Mouse (Mus musculus) liver, adult 2 months (tissue): Measurements from ENCODE around the gene Slc22a15. TPM values are rescaled to one million over a fixed set of nuclear protein-coding genes. Genes with fewer than 3 reads are reported as not detected.

Experiments
- DNase-seq: peaks from one replicate; pipeline ENCODE4 v3.0.0-alpha.2; 2011; ENCODE audit warnings: low read depth, low spot score; ENCODE audit errors: extremely low read depth
- H3K27ac ChIP-seq: fragments of 200-500 bp; replicated peaks from 2 replicates; pipeline ENCODE4 v1.5.1; 2012; ENCODE audit warnings: low read depth, mild to moderate bottlenecking, control low read depth, inconsistent platforms, low read length; ENCODE audit not compliant: insufficient read depth
- H3K27me3 ChIP-seq: fragments of 200-500 bp; 2 replicates; pipeline ENCODE4 v1.6.1; 2012; ENCODE audit warnings: mild to moderate bottlenecking, moderate library complexity, low read length, inconsistent platforms; ENCODE audit not compliant: control insufficient read depth, insufficient read depth
- H3K36me3 ChIP-seq: fragments of 200-500 bp; 2 replicates; pipeline ENCODE4 v1.6.1; 2012; ENCODE audit warnings: low read length, inconsistent platforms; ENCODE audit not compliant: control insufficient read depth, insufficient read depth
- H3K4me1 ChIP-seq: fragments of 200-500 bp; 2 replicates; pipeline ENCODE4 v1.6.1; 2011; ENCODE audit warnings: low read length; ENCODE audit not compliant: control insufficient read depth, insufficient read depth
- H3K4me3 ChIP-seq: fragments of 200-500 bp; 2 replicates; pipeline ENCODE4 v1.5.1; 2011; ENCODE audit warnings: low read depth, mild to moderate bottlenecking, control low read depth, low read length, moderate library complexity; ENCODE audit not compliant: insufficient read depth
- H3K79me2 ChIP-seq: fragments of 200-500 bp; 2 replicates; pipeline ENCODE4 v1.6.1; 2012; ENCODE audit warnings: inconsistent platforms, mild to moderate bottlenecking, low read length, moderate library complexity; ENCODE audit not compliant: control insufficient read depth, insufficient read depth
- H3K9ac ChIP-seq: fragments of 200-500 bp; 2 replicates; pipeline ENCODE4 v1.6.1; 2012; ENCODE audit warnings: low read depth, mild to moderate bottlenecking, control low read depth, inconsistent platforms, low read length
- CTCF ChIP-seq: fragments of 200-500 bp; IDR thresholded peaks from 2 replicates; pipeline ENCODE4 v1.5.1; 2011; ENCODE audit warnings: low read depth, low read length, control low read depth
- POLR2A ChIP-seq: fragments of 200-500 bp; IDR thresholded peaks from 2 replicates; pipeline ENCODE4 v1.6.1; 2011; ENCODE audit warnings: low read length, control low read depth; ENCODE audit not compliant: insufficient read depth; ENCODE audit errors: extremely low read depth
- WGBS: fragments of 180-500 bp; shearing (Covaris S2); methylation state at CpG from one replicate; pipeline ENCODE4 v1.1.7; 2018; 5-methylcytosine and 5-hydroxymethylcytosine counted together
- polyA plus RNA-seq: library from polyadenylated mRNA; depleted of rRNA; stranded (reverse); fragments of >200 nt; gene quantifications from 2 replicates; pipeline ENCODE4 v1.2.3, GENCODE M21; 2012
- total RNA-seq: library from RNA; depleted of rRNA; stranded (reverse); fragments of >200 nt; gene quantifications from 2 replicates; pipeline ENCODE4 v1.2.3, GENCODE M21; 2014

Slc22a15 gene
- total and polyA plus RNA-seq, 2 experiments: 3.5 to 5.8 TPM

DNA sequence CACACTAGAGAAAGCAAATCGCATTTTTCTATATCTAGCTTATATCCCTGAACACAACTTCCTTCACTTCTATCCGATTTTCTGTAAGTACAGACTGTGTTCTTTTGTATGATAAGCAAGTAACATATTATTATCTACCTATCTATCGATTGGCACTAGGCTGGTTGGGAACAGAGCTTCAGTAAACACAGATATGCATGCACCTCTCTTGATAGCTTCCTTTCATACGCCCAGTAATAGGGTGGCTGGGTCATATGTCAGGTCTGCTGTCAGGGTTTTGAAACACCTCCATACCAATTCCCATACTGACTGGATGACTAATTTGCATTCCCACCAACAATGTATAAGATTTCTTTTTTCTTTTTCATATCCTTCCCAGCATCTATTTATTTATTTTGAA is 16.2 kb upstream of the Slc22a15 start:
- no peak for TF ChIP-seq CTCF
- no peak for TF ChIP-seq POLR2A
- H3K4me3 ChIP-seq: no peak overlapping the region
- H3K36me3 ChIP-seq: no peaks in the 10 kb centered on the region
- 0 out of 2 replicates have a peak, but pooled peaks cover 3% of the 10 kb centered on the region for H3K4me1 ChIP-seq
- no peaks in the 10 kb centered on the region for H3K27me3 ChIP-seq
- no peaks in the 10 kb centered on the region for H3K79me2 ChIP-seq
- peak; percentile 92 for DNase-seq
- H3K9ac ChIP-seq: no peak overlapping the region
- 14% methylated on average over 4 of the region's 4 CpGs for WGBS
- H3K27ac ChIP-seq: peak overlapping the region; percentile 64

DNA sequence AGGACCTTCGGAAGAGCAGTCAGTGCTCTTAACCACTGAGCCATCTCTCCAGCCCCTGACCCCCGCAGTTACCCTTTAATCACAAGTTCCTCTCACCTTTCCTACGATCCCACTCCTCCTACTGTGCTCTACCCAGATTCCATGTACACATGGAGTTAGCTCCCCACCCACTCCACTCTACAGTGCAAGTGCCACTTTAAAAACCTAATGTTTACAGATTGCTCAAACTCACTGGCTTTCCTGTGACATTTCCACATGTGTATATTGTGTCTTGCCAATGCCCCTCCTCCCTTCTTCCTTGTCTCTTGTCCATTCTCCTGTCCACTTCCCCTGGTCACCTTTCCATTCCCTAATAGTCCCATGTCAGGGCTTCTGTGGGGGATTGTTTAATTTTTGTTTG is 15.6 kb upstream of the Slc22a15 start:
- Histone ChIP-seq H3K27me3 (no peaks in the 10 kb centered on the region), H3K9ac (no peak overlapping the region), H3K79me2 (no peaks in the 10 kb centered on the region), H3K4me3 (no peak overlapping the region), H3K36me3 (no peaks in the 10 kb centered on the region), H3K27ac (peak overlapping the region; percentile 64), H3K4me1 (0 out of 2 replicates have a peak, but pooled peaks cover 3% of the 10 kb centered on the region)
- 59% methylated on average over 3 of the region's 3 CpGs for WGBS
- DNase-seq: peak; percentile 92
- TF ChIP-seq CTCF (no peak), POLR2A (no peak)

DNA sequence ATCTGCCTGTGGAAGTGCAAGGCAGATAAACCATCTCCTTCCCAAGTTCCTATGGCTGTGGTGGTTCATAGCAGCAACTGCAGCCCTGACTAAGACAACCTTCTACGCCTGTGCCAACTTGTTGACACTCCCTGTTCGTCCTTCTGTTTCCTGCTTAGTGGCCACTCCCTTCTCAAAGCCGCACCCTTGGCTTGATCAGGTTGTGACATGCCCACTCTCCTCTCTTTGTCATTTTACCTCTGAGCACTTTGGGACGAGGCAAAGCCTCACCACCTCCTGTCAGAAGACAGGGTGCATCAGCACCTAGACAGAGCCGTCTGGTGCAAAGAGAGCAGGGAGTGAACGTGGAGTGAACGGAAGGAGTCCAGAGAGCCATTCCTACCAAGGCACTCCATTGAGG is 14.9 kb upstream of the Slc22a15 start:
- H3K4me1 ChIP-seq: 0 out of 2 replicates have a peak, but pooled peaks cover 3% of the 10 kb centered on the region
- H3K36me3 ChIP-seq: no peaks in the 10 kb centered on the region
- no peak overlapping the region for H3K9ac ChIP-seq
- 76% methylated on average over 7 of the region's 7 CpGs for WGBS
- H3K27ac ChIP-seq: no peak overlapping the region
- DNase-seq: no peak
- no peak for TF ChIP-seq POLR2A
- no peak for TF ChIP-seq CTCF
- no peak overlapping the region for H3K4me3 ChIP-seq
- no peaks in the 10 kb centered on the region for H3K79me2 ChIP-seq
- H3K27me3 ChIP-seq: no peaks in the 10 kb centered on the region

DNA sequence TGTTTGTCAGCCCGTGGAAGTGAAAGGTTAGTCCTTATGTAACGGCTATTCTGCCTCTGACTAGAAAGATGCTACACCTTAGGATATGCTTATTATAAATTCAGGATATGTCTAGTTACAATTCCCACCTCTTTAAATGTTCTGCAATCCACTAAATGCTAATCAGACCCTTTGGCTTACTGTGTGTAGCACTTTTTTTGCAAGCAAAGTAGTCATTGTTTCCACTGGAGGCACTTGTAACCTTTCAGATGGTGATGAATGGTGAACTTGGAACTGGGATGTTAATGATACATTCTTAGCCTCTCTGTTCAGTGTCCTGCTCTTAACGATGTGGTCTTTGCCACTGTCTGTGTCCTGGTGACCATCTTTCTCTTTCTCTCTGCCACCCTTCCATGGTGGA is 12.1 kb upstream of the Slc22a15 start:
- no peak overlapping the region for H3K27ac ChIP-seq
- no peaks in the 10 kb centered on the region for H3K36me3 ChIP-seq
- DNase-seq: no peak
- TF ChIP-seq POLR2A (no peak), CTCF (no peak)
- H3K4me1 ChIP-seq: 0 out of 2 replicates have a peak, but pooled peaks cover 1% of the 10 kb centered on the region
- no peak overlapping the region for H3K4me3 ChIP-seq
- H3K79me2 ChIP-seq: no peaks in the 10 kb centered on the region
- WGBS: 81% methylated on average over 3 of the region's 3 CpGs
- H3K9ac ChIP-seq: no peak overlapping the region
- H3K27me3 ChIP-seq: no peaks in the 10 kb centered on the region

DNA sequence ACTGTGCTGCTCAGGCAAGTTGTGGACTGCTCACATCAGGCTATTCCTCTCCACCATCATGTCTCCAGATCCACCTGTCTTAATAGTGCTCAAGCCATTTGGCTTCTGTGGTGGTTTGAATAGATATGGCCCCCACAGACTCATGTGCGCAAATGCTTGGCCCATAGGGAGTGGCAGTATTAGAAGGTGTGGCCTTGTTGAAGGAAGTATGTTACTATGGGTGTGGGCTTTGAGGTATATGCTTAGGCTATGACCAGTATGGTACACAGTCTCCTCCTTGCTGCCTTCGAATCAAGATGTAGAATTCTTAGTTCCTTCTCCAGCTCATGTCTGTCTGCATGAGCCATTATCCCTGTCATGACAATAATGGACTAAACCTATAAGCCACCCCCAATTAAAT is 9.6 kb upstream of the Slc22a15 start:
- Histone ChIP-seq H3K36me3 (no peaks in the 10 kb centered on the region), H3K79me2 (no peaks in the 10 kb centered on the region), H3K4me1 (no peaks in the 10 kb centered on the region), H3K9ac (no peak overlapping the region), H3K4me3 (no peak overlapping the region), H3K27me3 (no peaks in the 10 kb centered on the region), H3K27ac (no peak overlapping the region)
- WGBS: 97% methylated on average over 2 of the region's 2 CpGs
- no peak for DNase-seq
- TF ChIP-seq POLR2A: no peak

DNA sequence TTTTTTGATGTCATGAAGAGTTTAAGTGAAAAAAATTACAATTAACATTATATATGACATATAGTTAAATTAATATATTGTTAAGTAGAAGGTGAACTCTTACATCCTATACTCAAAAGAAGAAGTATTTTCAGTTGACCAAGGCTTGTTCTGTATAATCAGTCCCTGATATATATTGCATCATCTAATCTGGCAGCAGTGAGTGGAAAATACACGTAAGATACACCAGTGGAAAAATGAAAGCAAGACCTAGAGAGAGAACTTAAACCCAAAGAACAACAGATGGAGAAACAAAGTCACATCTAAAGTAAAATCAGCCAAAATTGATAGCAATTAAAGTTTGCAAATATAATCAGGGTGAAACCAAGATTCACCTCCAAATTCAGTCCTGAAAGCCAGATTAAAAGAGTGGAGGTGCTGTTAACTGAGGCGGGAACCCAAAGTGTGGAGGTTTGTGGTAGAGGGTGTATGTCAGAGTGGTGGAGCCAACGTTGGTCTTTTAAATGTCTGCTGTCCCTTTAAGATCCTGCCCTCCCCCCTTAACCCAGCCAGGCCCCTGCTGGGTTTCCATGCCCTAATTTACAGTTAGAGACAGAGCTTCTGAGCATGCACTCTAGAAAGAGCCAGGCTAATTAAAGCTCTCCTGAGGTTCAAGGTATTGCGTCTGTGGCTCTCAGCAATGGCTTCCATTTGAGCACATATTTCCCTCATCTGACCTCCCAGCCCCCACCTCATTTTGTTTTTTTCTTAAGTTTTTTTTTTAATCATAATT is 5.0 kb upstream of the Slc22a15 start:
- WGBS: 68% methylated on average over 4 of the region's 4 CpGs
- H3K4me3 ChIP-seq: no peak overlapping the region
- no peaks in the 10 kb centered on the region for H3K36me3 ChIP-seq
- DNase-seq: no peak
- H3K9ac ChIP-seq: no peak overlapping the region
- no peaks in the 10 kb centered on the region for H3K79me2 ChIP-seq
- H3K27me3 ChIP-seq: no peaks in the 10 kb centered on the region
- TF ChIP-seq POLR2A: no peak
- no peak for TF ChIP-seq CTCF
- H3K27ac ChIP-seq: no peak overlapping the region
- H3K4me1 ChIP-seq: no peaks in the 10 kb centered on the region
